Mouse (Mus musculus) embryonic facial prominence, embryonic 13.5 days (tissue): Measurements from ENCODE around the gene Stk16. TPM values are rescaled to one million over a fixed set of nuclear protein-coding genes. Genes with fewer than 3 reads are reported as not detected.
A peak's percentile ranks its signal among the peaks of the same experiment; 100 is the strongest.

Experiments used
- ATAC-seq: fragments of 200-750 bp; cut with Nextera tagmentation; 2 replicates; pipeline ENCODE4 v1.8.0; 2017; ENCODE audit warnings: low read depth; ENCODE audit not compliant: insufficient number of reproducible peaks, insufficient read depth, low FRiP score, low TSS enrichment
- H3K27ac ChIP-seq: fragments of 300-500 bp; sonication (generic); 2 replicates; pipeline ENCODE4 v1.5.1; 2015; ENCODE audit warnings: moderate library complexity, mild to moderate bottlenecking, inconsistent platforms
- H3K27me3 ChIP-seq: fragments of 300-500 bp; sonication (generic); 2 replicates; pipeline ENCODE4 v1.6.1; 2015; ENCODE audit warnings: mild to moderate bottlenecking, inconsistent platforms
- H3K36me3 ChIP-seq: fragments of 300-500 bp; sonication (generic); 2 replicates; pipeline ENCODE4 v1.6.1; 2015; ENCODE audit warnings: mild to moderate bottlenecking, inconsistent platforms
- H3K4me1 ChIP-seq: fragments of 300-500 bp; sonication (generic); 2 replicates; pipeline ENCODE4 v1.6.1; 2015; ENCODE audit warnings: inconsistent platforms
- H3K4me2 ChIP-seq: fragments of 300-500 bp; sonication (generic); 2 replicates; pipeline ENCODE4 v1.6.1; 2015; ENCODE audit warnings: moderate library complexity, mild to moderate bottlenecking, inconsistent platforms
- H3K4me3 ChIP-seq: fragments of 300-500 bp; sonication (generic); 2 replicates; pipeline ENCODE4 v1.5.1; 2015; ENCODE audit warnings: mild to moderate bottlenecking, inconsistent platforms
- H3K9ac ChIP-seq: fragments of 300-500 bp; sonication (generic); 2 replicates; pipeline ENCODE4 v1.6.1; 2015; ENCODE audit warnings: mild to moderate bottlenecking, inconsistent platforms
- H3K9me3 ChIP-seq: fragments of 300-500 bp; sonication (generic); 2 replicates; pipeline ENCODE4 v1.6.1; 2016; ENCODE audit warnings: inconsistent platforms
- WGBS: fragments of 180-500 bp; shearing (Covaris S2); methylation state at CpG from one replicate; pipeline ENCODE4 v1.1.7; 2015; ENCODE audit warnings: mixed read lengths; 5-methylcytosine and 5-hydroxymethylcytosine counted together
- polyA plus RNA-seq: library from polyadenylated mRNA; unstranded; fragments of >200 nt; fragmentation: Nextera tagmentation; extraction: Ambion mirVana; gene quantifications from 2 replicates; pipeline ENCODE4 v1.2.1, GENCODE M21; 2015

Stk16 gene
- 133 and 141 TPM in 2 replicates for polyA plus RNA-seq

- Histone ChIP-seq H3K27ac (peak within 1 kb of the TSS; percentile 39; the same call in 1 of the 2 replicates), H3K36me3 (peaks cover 35% of the 10 kb centered on the region), H3K9me3 (no peaks in the 10 kb centered on the region), H3K9ac (peak within 1 kb of the TSS; percentile 96), H3K4me1 (peaks cover 36% of the 10 kb centered on the region), H3K4me2 (peak within 1 kb of the TSS; percentile 95), H3K4me3 (peak within 1 kb of the TSS; percentile 97), H3K27me3 (no peaks in the 10 kb centered on the region)
- 5% methylated on average over 42 of the region's 42 CpGs for WGBS
- peak; percentile 82 for ATAC-seq
Observed at GRCm38 (mm10) chr1:75210136-75211087, at the start of gene Stk16, which contains the start of gene Glb1l. Gene Stk16, plus strand, starts transcription at chr1:75210838. Gene Glb1l, minus strand, starts transcription at chr1:75210813.

DNA sequence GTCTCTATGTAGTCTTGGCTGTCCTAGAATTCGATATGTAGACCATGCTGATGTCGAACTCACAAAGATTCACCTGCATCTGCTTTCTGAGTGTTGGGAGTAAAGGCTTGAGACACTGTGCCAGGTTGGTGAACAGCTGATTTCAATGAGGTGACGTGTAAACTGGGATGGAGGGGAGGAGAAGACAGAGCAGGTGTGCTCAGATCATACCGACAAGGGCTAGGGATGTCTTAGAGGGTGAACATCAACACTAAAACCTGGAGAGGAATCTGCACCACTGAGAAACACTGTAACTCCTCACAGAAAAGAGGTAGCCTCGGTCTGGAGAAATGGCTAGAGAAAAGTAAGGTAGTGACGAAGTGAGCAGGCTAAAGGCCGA lies 42.6 kb upstream of the Stk16 start:
- ATAC-seq = peak; percentile 22; the same call in 1 of the 2 replicates
- Histone ChIP-seq H3K4me3 (peak overlapping the region; percentile 72), H3K4me2 (peak overlapping the region; percentile 79), H3K4me1 (peaks cover 13% of the 10 kb centered on the region), H3K36me3 (peaks cover 30% of the 10 kb centered on the region), H3K27ac (peak overlapping the region; percentile 91), H3K9ac (peak overlapping the region; percentile 74), H3K27me3 (no peaks in the 10 kb centered on the region), H3K9me3 (no peaks in the 10 kb centered on the region)
- WGBS = 6% methylated on average over 7 of the region's 7 CpGs

DNA sequence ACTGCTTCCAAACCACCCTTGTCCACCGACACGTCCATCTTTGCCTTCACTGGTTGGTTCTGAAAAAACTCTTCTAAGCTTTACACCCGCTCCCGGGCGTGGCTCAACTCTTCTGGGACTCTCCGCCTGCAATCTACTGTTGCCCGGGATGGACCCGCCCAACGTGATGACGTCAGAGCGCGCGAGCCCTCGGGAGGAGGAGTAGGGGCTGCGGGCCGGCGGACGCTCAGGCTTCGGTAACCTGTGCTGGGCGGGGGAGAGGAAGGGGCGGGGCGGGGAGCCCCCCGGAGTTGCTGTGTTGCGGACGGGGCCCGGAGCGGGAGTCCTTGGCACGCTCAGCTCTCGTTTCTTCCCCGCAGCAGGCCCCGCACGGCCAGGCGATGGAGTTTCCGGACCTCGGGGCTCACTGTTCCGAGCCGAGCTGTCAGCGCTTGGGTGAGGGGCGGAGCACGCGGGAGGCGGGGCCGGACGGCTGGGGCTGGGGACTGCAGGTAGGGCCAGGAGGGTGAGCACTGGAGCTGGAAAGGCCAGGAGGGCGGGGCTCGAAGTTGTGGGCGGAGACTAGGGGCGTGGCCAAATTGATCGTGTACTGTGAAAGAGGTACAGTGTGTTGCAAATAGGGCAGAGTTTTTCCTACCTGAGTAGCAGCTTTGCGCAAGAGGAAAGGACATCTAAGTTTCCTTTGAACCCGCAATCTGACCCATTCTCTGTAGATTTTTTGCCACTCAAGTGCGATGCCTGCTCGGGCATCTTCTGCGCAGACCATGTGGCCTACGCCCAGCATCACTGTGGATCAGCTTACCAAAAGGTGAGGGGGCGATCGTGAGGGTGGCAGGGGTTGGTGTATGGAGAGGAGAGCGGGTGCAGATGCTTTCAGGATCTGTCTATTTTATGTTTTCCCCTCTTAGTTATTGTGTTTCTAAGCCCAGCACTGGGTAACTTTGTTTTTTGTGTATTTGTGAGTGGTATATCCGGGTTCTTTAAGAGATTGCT lies 41.9 kb upstream of the Stk16 start, which contains the start of gene Zfand2b:
Gene Zfand2b, plus strand, starts transcription at position 175 of the 993 bp plus-strand sequence.
- Histone ChIP-seq H3K27me3 (no peaks in the 10 kb centered on the region), H3K36me3 (peaks cover 37% of the 10 kb centered on the region), H3K4me2 (peak within 1 kb of the TSS; percentile 79), H3K4me1 (peaks cover 13% of the 10 kb centered on the region), H3K9ac (peak within 1 kb of the TSS; percentile 74), H3K4me3 (peak within 1 kb of the TSS; percentile 72), H3K9me3 (no peaks in the 10 kb centered on the region), H3K27ac (peak within 1 kb of the TSS; percentile 91)
- WGBS = under 1% methylated on average over 59 of the region's 59 CpGs
- peak; percentile 99 for ATAC-seq

DNA sequence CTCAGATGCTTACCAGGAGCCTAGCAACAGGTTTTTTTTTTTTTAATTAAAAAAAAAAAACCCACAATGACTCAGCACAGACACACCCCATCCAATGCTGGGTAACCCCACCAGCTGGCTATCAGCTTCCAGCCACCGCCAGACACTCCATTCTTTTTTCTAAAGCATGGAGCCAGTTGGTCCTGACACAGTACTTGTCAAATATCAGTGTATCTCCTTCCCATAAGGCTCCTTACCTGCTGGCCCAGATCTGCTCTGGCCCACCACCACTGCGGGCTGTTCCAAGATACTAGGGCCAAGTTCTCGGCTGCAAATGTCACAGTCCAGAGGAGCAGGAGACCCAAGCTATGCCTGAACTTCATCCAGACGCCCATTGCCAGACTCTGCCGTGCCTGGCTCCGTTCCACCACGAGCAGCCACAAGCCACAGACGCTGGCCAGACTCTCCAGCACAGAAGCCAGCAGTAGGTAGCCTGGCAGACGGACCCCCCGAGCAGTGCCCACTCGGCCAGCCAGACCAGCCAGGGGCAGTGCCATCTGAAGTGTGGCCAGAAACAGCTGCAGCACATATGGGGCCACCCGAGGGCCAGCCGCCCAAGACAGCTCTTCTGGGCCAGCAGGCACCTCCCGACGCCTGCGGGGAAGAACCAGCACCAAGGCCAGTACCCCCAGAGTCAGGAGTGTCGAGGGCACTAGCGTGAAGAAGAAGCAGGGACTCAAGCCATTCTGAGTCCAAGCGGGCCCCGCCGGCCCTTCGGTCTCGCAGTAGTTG lies 31.1 kb upstream of the Stk16 start:
- no peaks in the 10 kb centered on the region for H3K9me3 ChIP-seq
- H3K9ac ChIP-seq = peak overlapping the region; percentile 76
- H3K36me3 ChIP-seq = peaks cover 65% of the 10 kb centered on the region
- H3K4me3 ChIP-seq = peak overlapping the region; percentile 65
- H3K27ac ChIP-seq = no peak overlapping the region
- peak; percentile 17; the same call in 1 of the 2 replicates for ATAC-seq
- peak overlapping the region; percentile 100 for H3K4me2 ChIP-seq
- H3K4me1 ChIP-seq = peaks cover 21% of the 10 kb centered on the region
- no peaks in the 10 kb centered on the region for H3K27me3 ChIP-seq
- 9% methylated on average over 23 of the region's 23 CpGs for WGBS

GRCm38 (mm10) chr1:75180105-75180590 lies 30.5 kb upstream of the Stk16 start, which contains the start of gene Abcb6:
Gene Abcb6, minus strand, starts transcription at chr1:75180392.
- peak; percentile 87 for ATAC-seq
- H3K9me3 ChIP-seq = no peaks in the 10 kb centered on the region
- no peaks in the 10 kb centered on the region for H3K27me3 ChIP-seq
- H3K9ac ChIP-seq = peak within 1 kb of the TSS; percentile 76
- no peak within 1 kb of the TSS for H3K27ac ChIP-seq
- peak within 1 kb of the TSS; percentile 100 for H3K4me2 ChIP-seq
- peak within 1 kb of the TSS; percentile 65 for H3K4me3 ChIP-seq
- peaks cover 21% of the 10 kb centered on the region for H3K4me1 ChIP-seq
- peaks cover 66% of the 10 kb centered on the region for H3K36me3 ChIP-seq
- under 1% methylated on average over 31 of the region's 31 CpGs for WGBS

- Histone ChIP-seq H3K9me3 (no peaks in the 10 kb centered on the region), H3K4me3 (peak overlapping the region; percentile 65), H3K4me2 (peak overlapping the region; percentile 100), H3K36me3 (peaks cover 66% of the 10 kb centered on the region), H3K9ac (0 out of 2 replicates have a peak overlapping the region, but pooled peaks have one; percentile 32), H3K4me1 (peaks cover 21% of the 10 kb centered on the region), H3K27ac (no peak overlapping the region), H3K27me3 (no peaks in the 10 kb centered on the region)
- ATAC-seq = no peak
- WGBS = 36% methylated on average over 7 of the region's 7 CpGs
Observed at GRCm38 (mm10) chr1:75180741-75181140, 29.9 kb upstream of the Stk16 start.

- 85% methylated on average over 4 of the region's 4 CpGs for WGBS
- peaks cover 66% of the 10 kb centered on the region for H3K36me3 ChIP-seq
- H3K27ac ChIP-seq = no peak overlapping the region
- no peak for ATAC-seq
- no peak overlapping the region for H3K9ac ChIP-seq
- no peaks in the 10 kb centered on the region for H3K9me3 ChIP-seq
- H3K4me1 ChIP-seq = peaks cover 21% of the 10 kb centered on the region
- H3K4me2 ChIP-seq = no peak overlapping the region
- no peaks in the 10 kb centered on the region for H3K27me3 ChIP-seq
- H3K4me3 ChIP-seq = no peak overlapping the region
Observed at GRCm38 (mm10) chr1:75181377-75181870, 29.2 kb upstream of the Stk16 start.

GRCm38 (mm10) chr1:75182160-75182559 lies 28.5 kb upstream of the Stk16 start:
- no peaks in the 10 kb centered on the region for H3K9me3 ChIP-seq
- H3K27ac ChIP-seq = no peak overlapping the region
- peaks cover 21% of the 10 kb centered on the region for H3K4me1 ChIP-seq
- H3K9ac ChIP-seq = no peak overlapping the region
- H3K4me2 ChIP-seq = no peak overlapping the region
- 57% methylated on average over 4 of the region's 4 CpGs for WGBS
- no peak overlapping the region for H3K4me3 ChIP-seq
- no peaks in the 10 kb centered on the region for H3K27me3 ChIP-seq
- ATAC-seq = no peak
- peaks cover 67% of the 10 kb centered on the region for H3K36me3 ChIP-seq

DNA sequence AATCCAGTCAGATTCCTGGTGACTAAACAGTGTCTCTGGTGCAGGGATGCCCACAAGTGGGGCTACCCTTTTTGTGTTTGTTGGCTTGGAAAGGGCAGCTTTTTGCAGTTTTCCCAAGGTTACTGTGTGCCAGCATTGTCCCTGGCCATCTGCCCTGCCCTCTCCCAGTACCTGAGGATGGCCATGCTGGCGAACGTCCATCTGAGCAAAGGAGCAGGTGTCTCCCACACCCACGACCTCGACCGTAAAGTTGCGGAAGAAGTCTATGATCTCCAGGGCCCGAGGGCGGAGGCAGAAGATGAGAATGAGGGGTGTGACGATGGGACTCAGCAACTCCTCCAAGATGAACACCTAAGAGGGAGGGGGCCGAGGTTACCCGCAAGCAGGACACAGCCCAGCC lies 25.1 kb upstream of the Stk16 start:
- Histone ChIP-seq H3K27ac (no peak overlapping the region), H3K36me3 (peaks cover 76% of the 10 kb centered on the region)

DNA sequence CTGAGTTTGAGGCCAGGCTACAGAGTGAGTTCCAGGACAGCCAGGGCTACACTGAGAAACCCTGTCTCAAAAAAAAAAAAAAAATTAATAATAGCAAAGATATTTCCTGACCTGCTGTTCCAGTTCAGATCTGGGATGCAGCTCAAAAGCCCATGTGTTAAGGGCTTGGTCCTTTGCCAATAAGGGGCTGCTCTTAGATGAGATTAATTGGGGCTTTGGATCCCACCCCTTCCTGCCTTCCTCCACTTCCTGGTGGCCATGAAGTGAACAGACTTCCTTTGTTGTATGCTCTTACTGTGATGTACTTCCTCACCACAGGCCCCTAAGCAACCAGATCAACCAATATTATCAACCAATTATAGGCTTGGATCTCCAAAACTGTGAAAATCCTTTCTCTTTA lies 23.5 kb upstream of the Stk16 start:
- H3K36me3 ChIP-seq = peaks cover 68% of the 10 kb centered on the region
- no peak overlapping the region for H3K27ac ChIP-seq
- H3K4me3 ChIP-seq = no peak overlapping the region
- H3K9me3 ChIP-seq = no peaks in the 10 kb centered on the region
- H3K4me2 ChIP-seq = no peak overlapping the region
- peaks cover 14% of the 10 kb centered on the region for H3K4me1 ChIP-seq
- H3K9ac ChIP-seq = no peak overlapping the region
- no peak for ATAC-seq
- H3K27me3 ChIP-seq = no peaks in the 10 kb centered on the region

More for the DNA sequence above, 25.1 kb upstream of the Stk16 start:
- H3K4me2 ChIP-seq = no peak overlapping the region
- 94% methylated on average over 11 of the region's 11 CpGs for WGBS
- H3K9ac ChIP-seq = 0 out of 2 replicates have a peak overlapping the region, but pooled peaks have one; percentile 16
- H3K4me1 ChIP-seq = peaks cover 9% of the 10 kb centered on the region
- H3K9me3 ChIP-seq = no peaks in the 10 kb centered on the region
- no peaks in the 10 kb centered on the region for H3K27me3 ChIP-seq
- no peak for ATAC-seq
- no peak overlapping the region for H3K4me3 ChIP-seq
